In the genomic region with DNA sequence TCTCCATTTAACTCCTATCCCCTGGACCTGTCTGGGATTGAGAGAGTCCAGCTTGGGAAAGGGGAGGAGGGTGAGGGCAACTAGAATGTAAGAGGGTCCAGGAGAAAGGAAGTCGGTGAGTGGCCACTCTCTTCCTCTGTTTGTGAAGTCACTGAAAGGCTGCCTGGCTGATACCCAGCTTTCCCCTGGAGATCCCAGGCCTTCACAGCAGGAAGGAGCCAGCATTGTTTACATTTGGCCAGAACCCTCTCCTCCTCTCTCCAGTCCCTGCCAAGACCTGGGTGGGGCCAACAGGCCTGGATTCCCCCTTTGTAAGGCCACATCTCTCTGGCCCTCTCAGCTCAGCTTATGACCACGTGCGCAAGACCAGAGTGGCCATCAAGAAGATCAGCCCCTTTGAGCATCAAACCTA, we compare ENCODE assay signal across 8 mouse cellular contexts. TPM values are rescaled to one million over a fixed set of nuclear protein-coding genes. Genes with fewer than 3 reads are reported as not detected.
A peak's percentile ranks its signal among the peaks of the same experiment; 100 is the strongest.
DNase-seq lines count a peak whose midpoint lies in the region; ATAC-seq and TF ChIP-seq lines count a peak whose summit lies in the region.

No protein-coding gene starts in this region.

- no peaks in the 10 kb centered on the region for H3K9me3 ChIP-seq in neural tube, embryonic 11.5 days (ENCODE audit: control insufficient read depth, low read length)
- H3K9me3 ChIP-seq in intestine, postnatal 0 days (ENCODE audit: control insufficient read depth): no peaks in the 10 kb centered on the region
- H3K9me3 ChIP-seq in lung, embryonic 14.5 days (ENCODE audit: low read depth, low read length): no peaks in the 10 kb centered on the region

- no peak for ATAC-seq in neural tube, embryonic 11.5 days (ENCODE audit: insufficient read depth, low FRiP score, low TSS enrichment)
- 0 out of 2 replicates have a peak, but pooled peaks have one; percentile 16 for ATAC-seq in common myeloid progenitor, adult 5-6 weeks (replicated peaks; ENCODE audit: low read depth, poor library complexity, severe bottlenecking)
- ATAC-seq in intestine, postnatal 0 days: peak; percentile 36
- ATAC-seq in lung, embryonic 14.5 days (ENCODE audit: insufficient read depth): peak; percentile 89

- H3K4me3 ChIP-seq in neural tube, embryonic 11.5 days (ENCODE audit: low read depth, low read length): peak overlapping the region; percentile 64
- peak overlapping the region; percentile 88 for H3K4me3 ChIP-seq in intestine, postnatal 0 days (ENCODE audit: low read depth, low read length)
- H3K4me3 ChIP-seq in lung, embryonic 14.5 days (ENCODE audit: low read depth, low read length): peak overlapping the region; percentile 90

- H3K9ac ChIP-seq in neural tube, embryonic 11.5 days (ENCODE audit: low read length): peak overlapping the region; percentile 78
- H3K9ac ChIP-seq in intestine, postnatal 0 days (ENCODE audit: low read depth, low read length): peak overlapping the region; percentile 83
- peak overlapping the region; percentile 88 for H3K9ac ChIP-seq in lung, embryonic 14.5 days

- no peak for DNase-seq in neural tube, embryonic 11.5 days (ENCODE audit: low spot score)
- no peak for DNase-seq in neural tube, embryonic 10.5 days (ENCODE audit: extremely low spot score, low spot score)
- DNase-seq in heart, adult 11 months: peak; percentile 99
- peak; percentile 94 for DNase-seq in lung, embryonic 14.5 days
- DNase-seq in skeletal muscle tissue, adult 2 months (ENCODE audit: low read depth, low spot score): peak; percentile 75
- DNase-seq in left cerebral cortex, adult 11 months (ENCODE audit: low spot score): no peak

- no peak for TF ChIP-seq CTCF in intestine, postnatal 0 days (IDR thresholded peaks at IDR 0.05; ENCODE audit: low read depth)
- no peak for TF ChIP-seq CTCF in lung, embryonic 14.5 days (IDR thresholded peaks at IDR 0.05; ENCODE audit: low read depth)

- 0 out of 2 replicates have a peak, but pooled peaks cover 2% of the 10 kb centered on the region for H3K4me1 ChIP-seq in neural tube, embryonic 11.5 days (ENCODE audit: control insufficient read depth, insufficient read depth, low read length)
- peaks cover 14% of the 10 kb centered on the region; the same call in 1 of the 2 replicates for H3K4me1 ChIP-seq in intestine, postnatal 0 days (replicated peaks; ENCODE audit: control insufficient read depth, insufficient read depth, low read length)
- H3K4me1 ChIP-seq in lung, embryonic 14.5 days (ENCODE audit: insufficient read depth): peaks cover 14% of the 10 kb centered on the region

- WGBS in neural tube, embryonic 11.5 days: 26% methylated on average over 3 of the region's 3 CpGs
- 15% methylated on average over 3 of the region's 3 CpGs for WGBS in intestine, postnatal 0 days
- 8% methylated on average over 3 of the region's 3 CpGs for WGBS in lung, embryonic 14.5 days

- H3K36me3 ChIP-seq in neural tube, embryonic 11.5 days (ENCODE audit: control insufficient read depth, insufficient read depth, low read length): no peaks in the 10 kb centered on the region; the same call in 1 of the 2 replicates
- peaks cover 36% of the 10 kb centered on the region for H3K36me3 ChIP-seq in intestine, postnatal 0 days (ENCODE audit: control insufficient read depth, insufficient read depth)
- H3K36me3 ChIP-seq in lung, embryonic 14.5 days (ENCODE audit: insufficient read depth): peaks cover 44% of the 10 kb centered on the region

- H3K4me2 ChIP-seq in neural tube, embryonic 11.5 days (ENCODE audit: low read depth): peak overlapping the region; percentile 96
- H3K4me2 ChIP-seq in intestine, postnatal 0 days (replicated peaks; ENCODE audit: low read depth): peak overlapping the region; percentile 88
- H3K4me2 ChIP-seq in lung, embryonic 14.5 days: peak overlapping the region; percentile 97

- H3K27ac ChIP-seq in neural tube, embryonic 11.5 days (ENCODE audit: low read depth, low read length): peak overlapping the region; percentile 75
- H3K27ac ChIP-seq in intestine, postnatal 0 days (ENCODE audit: low read depth, low read length): peak overlapping the region; percentile 95
- H3K27ac ChIP-seq in lung, embryonic 14.5 days (ENCODE audit: low read depth): peak overlapping the region; percentile 98

- H3K27me3 ChIP-seq in neural tube, embryonic 11.5 days (ENCODE audit: control insufficient read depth, insufficient read depth, low read length): no peaks in the 10 kb centered on the region
- H3K27me3 ChIP-seq in intestine, postnatal 0 days (replicated peaks; ENCODE audit: control insufficient read depth, insufficient read depth, low read length): no peaks in the 10 kb centered on the region
- H3K27me3 ChIP-seq in lung, embryonic 14.5 days (ENCODE audit: insufficient read depth, low read length): no peaks in the 10 kb centered on the region

RNA-seq across cellular contexts. Expression of gene Mapk3, which starts 1.0 kb away (rescaled TPM):
- 55.3 and 58.0 TPM in 2 replicates for polyA plus RNA-seq in neural tube, embryonic 11.5 days (2014; fragmentation: Nextera tagmentation; extraction: Ambion mirVana)
- total RNA-seq in common myeloid progenitor, adult 5-6 weeks (2017): 23.0 and 28.2 TPM in 2 replicates
- 131 and 142 TPM in 2 replicates for polyA plus RNA-seq in intestine, postnatal 0 days (2015; fragmentation: Nextera tagmentation; extraction: Ambion mirVana)
- polyA plus RNA-seq in lung, embryonic 14.5 days (2014; fragmentation: Nextera tagmentation; extraction: Ambion mirVana): 111 and 117 TPM in 2 replicates

RNA-seq across cellular contexts. Expression of gene Gdpd3, which starts 5.7 kb away (rescaled TPM):
- polyA plus RNA-seq in neural tube, embryonic 11.5 days (2014; fragmentation: Nextera tagmentation; extraction: Ambion mirVana): 1.2 and 1.5 TPM in 2 replicates
- 2.3 and 5.1 TPM in 2 replicates for total RNA-seq in common myeloid progenitor, adult 5-6 weeks (2017)
- 13.9 and 14.6 TPM in 2 replicates for polyA plus RNA-seq in intestine, postnatal 0 days (2015; fragmentation: Nextera tagmentation; extraction: Ambion mirVana)
- 3.3 and 3.4 TPM in 2 replicates for polyA plus RNA-seq in lung, embryonic 14.5 days (2014; fragmentation: Nextera tagmentation; extraction: Ambion mirVana)

RNA-seq across cellular contexts. Expression of gene Ypel3, which starts 16.4 kb away (rescaled TPM):
- polyA plus RNA-seq in neural tube, embryonic 11.5 days (2014; fragmentation: Nextera tagmentation; extraction: Ambion mirVana): 115 and 121 TPM in 2 replicates
- 38.9 and 42.7 TPM in 2 replicates for total RNA-seq in common myeloid progenitor, adult 5-6 weeks (2017)
- polyA plus RNA-seq in intestine, postnatal 0 days (2015; fragmentation: Nextera tagmentation; extraction: Ambion mirVana): 63.1 and 64.6 TPM in 2 replicates
- 87.8 and 91.2 TPM in 2 replicates for polyA plus RNA-seq in lung, embryonic 14.5 days (2014; fragmentation: Nextera tagmentation; extraction: Ambion mirVana)

RNA-seq across cellular contexts. Expression of gene Tbx6, which starts 20.9 kb away (rescaled TPM):
- polyA plus RNA-seq in neural tube, embryonic 11.5 days (2014; fragmentation: Nextera tagmentation; extraction: Ambion mirVana): 0.38 and 0.64 TPM in 2 replicates
- total RNA-seq in common myeloid progenitor, adult 5-6 weeks (2017): not detected in 2 replicates
- polyA plus RNA-seq in intestine, postnatal 0 days (2015; fragmentation: Nextera tagmentation; extraction: Ambion mirVana): 0.17 TPM in 2 replicates
- 0.28 TPM in 1 of 2 replicates, not detected in the other for polyA plus RNA-seq in lung, embryonic 14.5 days (2014; fragmentation: Nextera tagmentation; extraction: Ambion mirVana)

RNA-seq across cellular contexts. Expression of gene Ppp4c, which starts 31.9 kb away (rescaled TPM):
- 318 and 344 TPM in 2 replicates for polyA plus RNA-seq in neural tube, embryonic 11.5 days (2014; fragmentation: Nextera tagmentation; extraction: Ambion mirVana)
- total RNA-seq in common myeloid progenitor, adult 5-6 weeks (2017): 120 and 125 TPM in 2 replicates
- polyA plus RNA-seq in intestine, postnatal 0 days (2015; fragmentation: Nextera tagmentation; extraction: Ambion mirVana): 134 and 135 TPM in 2 replicates
- polyA plus RNA-seq in lung, embryonic 14.5 days (2014; fragmentation: Nextera tagmentation; extraction: Ambion mirVana): 278 and 300 TPM in 2 replicates

Comparison
In these comparisons a context has a peak if more than half of its experiments do, and no peak if none do; other contexts are left out.
1. DNase-seq: peak in heart, adult 11 months (single experiment), lung, embryonic 14.5 days (single experiment) and skeletal muscle tissue, adult 2 months (single experiment); none in neural tube, embryonic 11.5 days (single experiment), neural tube, embryonic 10.5 days (single experiment) and left cerebral cortex, adult 11 months (single experiment).
2. Peak in every context shown above with its lines, with median percentiles within 50 percentile points of each other: H3K27ac ChIP-seq, H3K4me2 ChIP-seq, H3K4me3 ChIP-seq and H3K9ac ChIP-seq.